Mouse (Mus musculus): ENCODE results near the gene 9930022D16Rik. TPM values are rescaled to one million over a fixed set of nuclear protein-coding genes. Genes with fewer than 3 reads are reported as not detected.

9930022D16Rik gene
- not detected for total RNA-seq (2021)
- long read RNA-seq, experiment 1, result 0 reads
- long read RNA-seq, experiment 2, result 0 reads

GRCm38 (mm10) chr11:109413617-109414016 lies at the start of gene 9930022D16Rik:
TSS of gene 9930022D16Rik (plus strand) at chr11:109413917.
- no peak for DNase-seq

GRCm38 (mm10) chr11:109364337-109364736 lies 49.4 kb upstream of the 9930022D16Rik start:
- DNase-seq, result no peak

- DNase-seq, result no peak
Observed at GRCm38 (mm10) chr11:109364881-109365280, 48.8 kb upstream of the 9930022D16Rik start.

GRCm38 (mm10) chr11:109365818-109366217 lies 47.9 kb upstream of the 9930022D16Rik start:
- no peak for DNase-seq

- no peak for DNase-seq
Observed at GRCm38 (mm10) chr11:109366802-109367579, 46.7 kb upstream of the 9930022D16Rik start.

- peak; percentile 57 for DNase-seq
Observed at GRCm38 (mm10) chr11:109369026-109369637, 44.6 kb upstream of the 9930022D16Rik start.

- no peak for DNase-seq
Observed at GRCm38 (mm10) chr11:109375412-109375811, 38.3 kb upstream of the 9930022D16Rik start.

GRCm38 (mm10) chr11:109376484-109377143 lies 37.1 kb upstream of the 9930022D16Rik start:
- DNase-seq, result no peak

- DNase-seq, result no peak
Observed at GRCm38 (mm10) chr11:109377477-109377876, 36.2 kb upstream of the 9930022D16Rik start.

GRCm38 (mm10) chr11:109378051-109378450 lies 35.7 kb upstream of the 9930022D16Rik start:
- DNase-seq, result no peak

- DNase-seq, result no peak
Observed at GRCm38 (mm10) chr11:109380662-109381061, 33.1 kb upstream of the 9930022D16Rik start.

- no peak for DNase-seq
Observed at GRCm38 (mm10) chr11:109385296-109385695, 28.4 kb upstream of the 9930022D16Rik start.

- DNase-seq, result no peak
Observed at GRCm38 (mm10) chr11:109389046-109389445, 24.7 kb upstream of the 9930022D16Rik start.

GRCm38 (mm10) chr11:109391200-109391599 lies 22.5 kb upstream of the 9930022D16Rik start:
- no peak for DNase-seq

- peak; percentile 37 for DNase-seq
Observed at GRCm38 (mm10) chr11:109391760-109392159, 22.0 kb upstream of the 9930022D16Rik start.

- DNase-seq, result peak; percentile 28
Observed at GRCm38 (mm10) chr11:109392601-109393000, 21.1 kb upstream of the 9930022D16Rik start.

GRCm38 (mm10) chr11:109394758-109395157 lies 19.0 kb upstream of the 9930022D16Rik start:
- DNase-seq, result no peak

GRCm38 (mm10) chr11:109395291-109395690 lies 18.4 kb upstream of the 9930022D16Rik start:
- DNase-seq, result no peak

GRCm38 (mm10) chr11:109406431-109406830 lies 7.3 kb upstream of the 9930022D16Rik start:
- no peak for DNase-seq

GRCm38 (mm10) chr11:109410197-109410980 lies 3.3 kb upstream of the 9930022D16Rik start:
- no peak for DNase-seq

GRCm38 (mm10) chr11:109414802-109415201 lies 1.1 kb downstream of the 9930022D16Rik start:
- no peak for DNase-seq
